Mouse (Mus musculus) 3T3-L1 (cell line): ENCODE results near the gene Olfr301.

Source experiments
- DNase-seq: peaks from one replicate; pipeline ENCODE4 v3.0.0-alpha.2; 2015; ENCODE audit warnings: low read depth, low spot score

Gene Olfr301

DNA sequence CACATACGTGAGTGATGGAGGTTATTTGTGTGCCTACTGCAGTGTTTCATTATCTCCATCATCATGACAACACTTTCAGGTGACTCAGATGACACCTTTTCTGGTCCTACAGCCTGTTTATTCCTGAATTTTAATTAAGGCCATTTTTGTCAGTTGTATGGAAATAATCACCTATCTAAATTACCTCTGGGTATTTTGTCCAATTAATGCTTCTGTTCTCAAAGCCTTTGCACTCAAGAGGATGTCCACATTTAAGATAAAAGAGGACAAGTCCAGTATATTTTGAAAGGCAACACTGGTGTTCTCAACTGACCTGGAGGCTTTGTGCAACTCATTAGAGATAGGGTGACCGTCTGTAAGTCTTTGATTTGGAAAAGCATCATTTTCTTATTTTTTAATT, at the start of gene Olfr301:
Gene Olfr301, plus strand, starts transcription at position 301 of the 400 bp plus-strand sequence.
- DNase-seq, result no peak

DNA sequence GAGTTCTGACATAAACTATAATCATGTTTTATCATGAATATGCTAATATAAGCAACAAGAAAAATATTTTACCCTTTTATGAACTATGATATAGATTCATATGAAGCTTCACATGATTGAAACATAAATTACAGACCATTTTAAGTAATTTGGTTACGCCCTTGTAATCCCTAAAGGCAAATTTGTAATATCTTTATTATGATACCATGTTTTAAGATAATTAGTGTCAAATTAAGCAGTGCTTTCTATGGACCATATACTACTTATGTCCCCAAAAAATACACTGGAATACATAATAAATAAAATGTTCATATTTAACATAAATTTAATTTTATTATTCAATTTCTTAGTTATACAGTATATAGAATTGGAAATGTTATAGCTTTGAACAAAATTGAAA, 36.8 kb upstream of the Olfr301 start, which contains the start of gene Olfr305:
Gene Olfr305, minus strand, starts transcription at position 101 of the 400 bp plus-strand sequence.
- DNase-seq, result no peak

DNA sequence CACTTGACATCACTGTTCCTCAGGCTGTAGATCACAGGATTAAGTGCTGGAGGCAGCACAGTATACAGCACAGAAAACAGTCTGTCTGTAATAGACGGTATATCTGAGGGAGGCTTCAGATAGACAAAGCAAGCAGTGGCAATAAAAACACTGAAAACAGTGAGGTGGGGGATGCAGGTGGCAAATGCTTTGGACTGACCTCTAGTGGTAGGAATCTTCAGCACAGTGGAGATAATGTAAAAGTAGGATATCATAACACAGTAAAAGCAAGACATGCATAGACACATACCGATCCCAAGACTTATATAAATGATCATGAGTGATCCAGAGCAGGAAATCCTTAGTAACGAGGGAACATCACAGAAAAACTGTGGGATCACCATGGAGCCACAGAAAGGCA, 17.9 kb upstream of the Olfr301 start:
- no peak for DNase-seq

DNA sequence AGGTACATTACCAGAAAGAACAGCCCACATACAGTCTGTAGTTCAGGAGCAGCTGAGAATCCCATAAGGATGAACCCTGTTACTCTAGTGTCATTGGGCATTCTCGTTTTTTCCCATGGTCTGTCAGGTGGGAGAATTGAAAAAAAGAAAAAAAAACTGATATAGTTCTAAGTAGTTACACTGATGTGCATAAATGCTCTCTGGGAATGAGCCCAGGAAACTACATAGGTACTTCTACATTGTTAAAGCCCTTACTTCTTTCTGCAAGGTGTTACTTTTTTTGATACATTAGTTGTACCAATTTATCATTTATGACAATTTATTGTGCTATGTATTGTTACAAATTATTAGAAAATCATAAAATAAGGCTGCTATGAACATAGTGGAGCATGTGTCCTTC, 17.1 kb upstream of the Olfr301 start, which contains the start of gene Olfr304:
Gene Olfr304, minus strand, starts transcription at position 101 of the 400 bp plus-strand sequence.
- DNase-seq, result no peak

DNA sequence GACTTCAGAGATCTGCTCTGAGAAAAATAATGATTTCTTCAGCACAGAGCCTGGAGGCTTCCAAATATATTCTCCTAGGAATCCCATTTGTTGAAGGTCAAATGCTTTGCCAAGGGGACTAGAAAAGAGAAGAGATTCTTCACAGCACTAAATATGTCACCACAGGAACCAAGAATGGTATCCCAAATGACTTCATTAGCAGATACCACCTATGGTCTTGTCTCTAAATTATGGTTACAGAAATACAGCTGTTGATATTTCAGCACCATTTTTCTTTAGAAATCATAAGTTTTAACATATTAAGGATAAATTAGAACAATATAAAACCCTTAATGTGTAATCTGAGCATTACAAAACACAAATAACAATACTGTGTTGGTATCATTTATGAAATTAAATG, 6.0 kb upstream of the Olfr301 start, which contains the start of gene Olfr303:
Gene Olfr303, minus strand, starts transcription at position 101 of the 400 bp plus-strand sequence.
- no peak for DNase-seq

DNA sequence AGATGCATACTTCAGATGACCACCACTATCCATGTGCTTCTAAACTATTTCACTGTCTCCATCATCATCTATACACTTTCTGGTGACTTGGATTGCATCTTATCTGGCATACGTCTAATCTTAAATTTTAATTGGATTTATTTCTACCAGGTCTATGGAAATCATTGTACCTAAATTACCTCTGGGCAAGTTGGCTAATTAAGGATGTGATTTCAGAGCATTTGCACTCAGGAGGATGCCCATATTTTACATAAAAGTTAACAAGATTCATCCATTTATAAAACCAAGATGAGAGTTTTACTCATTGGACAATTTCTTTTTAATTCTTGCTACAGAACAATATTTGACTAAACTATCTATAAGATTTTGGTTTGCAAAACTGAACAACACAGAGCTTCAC, 56.0 kb downstream of the Olfr301 start, which contains the start of gene Olfr299:
Gene Olfr299, plus strand, starts transcription at position 301 of the 400 bp plus-strand sequence.
- no peak for DNase-seq
